Mouse (Mus musculus): ENCODE data around the gene Ebf1.

GRCm38 (mm10) chr11:44725732-44726131, 108.6 kb downstream of the Ebf1 start:
- no peak for TF ChIP-seq GATA1 (IDR thresholded peaks at IDR 0.05; ENCODE audit: low read length)
- no peak for TF ChIP-seq TAL1 (IDR thresholded peaks at IDR 0.05; ENCODE audit: low read length)

All from erythroblast, embryonic 14.5 days (primary cell).